Mouse (Mus musculus) megakaryocyte, adult 5-6 weeks (primary cell): Measurements from ENCODE around the gene Mrgprb4. TPM values are rescaled to one million over a fixed set of nuclear protein-coding genes. Genes with fewer than 3 reads are reported as not detected.

Experiments
- ATAC-seq: 2 replicates; pipeline ENCODE4 v1.8.0; 2016; ENCODE audit warnings: mild to moderate bottlenecking, inconsistent platforms; ENCODE audit not compliant: poor library complexity, severe bottlenecking
- total RNA-seq, 2 experiments: library from RNA; stranded (forward) in 1 of 2; stranded (reverse) in 1 of 2; fragments of 153-499, 151-499 nt in 1 of 2; fragments of 221-1000, 200-1000 nt in 1 of 2; gene quantifications; 2 replicates each; pipeline versions ENCODE4 v1.2.3 to v1.2.4; 2015 to 2017

Gene Mrgprb4
- total RNA-seq (2015), result not detected in 2 replicates
- total RNA-seq (2017), result not detected in 2 replicates

DNA sequence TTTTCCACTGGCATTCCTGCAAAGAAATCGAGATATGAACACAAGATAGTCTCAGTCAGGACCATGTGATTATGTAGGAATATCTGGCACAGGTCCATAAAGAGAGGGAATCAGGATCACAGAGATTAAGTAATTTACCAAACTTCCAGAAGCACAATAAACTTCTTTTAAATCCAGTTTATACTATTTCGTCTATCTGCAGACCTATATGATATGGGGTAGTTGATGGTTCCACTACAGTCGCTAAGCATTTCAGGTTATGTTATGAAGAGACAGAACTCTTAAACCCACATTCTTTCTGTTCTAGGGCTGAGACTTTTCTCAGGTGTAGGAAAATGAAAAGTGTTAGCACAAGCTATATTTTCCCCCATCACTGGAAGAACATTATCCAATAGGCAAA lies at the start of gene Mrgprb4:
Gene Mrgprb4, minus strand, starts transcription at position 101 of the 400 bp plus-strand sequence.
- ATAC-seq, result no peak

DNA sequence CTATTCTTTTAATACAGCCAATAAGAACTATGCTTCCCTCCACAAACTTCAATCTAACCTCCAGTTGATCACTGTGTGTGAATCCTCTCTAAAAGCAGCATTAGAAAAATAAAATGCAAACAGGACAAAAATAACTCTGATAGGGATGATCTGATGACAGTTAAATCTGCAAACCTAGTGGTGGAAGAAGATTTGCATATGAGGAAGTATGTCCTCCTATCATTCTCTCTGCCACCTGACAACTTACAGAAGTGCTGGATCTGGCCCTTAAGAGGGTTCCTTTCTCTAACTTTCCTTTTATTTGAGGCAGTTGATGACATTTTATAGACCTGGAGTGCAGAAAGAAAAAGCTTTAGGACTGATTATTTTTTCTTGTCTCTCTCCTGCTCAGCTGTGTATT lies 27.0 kb upstream of the Mrgprb4 start:
- ATAC-seq, result no peak

DNA sequence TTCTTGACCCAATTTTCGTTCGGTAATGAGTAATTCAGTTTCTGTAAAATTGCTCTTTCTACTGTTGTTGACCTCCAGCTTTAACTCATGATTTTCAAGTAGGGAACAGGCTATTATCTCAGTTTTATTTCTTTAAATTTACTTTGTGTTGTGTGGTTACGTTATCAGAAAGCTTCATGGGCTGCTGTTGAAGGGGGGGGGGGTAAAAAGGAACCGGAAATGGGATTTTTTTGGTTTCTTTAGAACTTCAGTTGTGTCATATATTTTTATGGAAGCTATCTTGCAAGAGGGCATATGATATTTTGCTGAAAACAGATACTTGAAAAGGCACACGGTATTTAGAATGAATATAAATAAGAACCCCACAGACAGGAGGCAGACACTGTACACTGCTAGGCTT lies 26.0 kb upstream of the Mrgprb4 start:
- no peak for ATAC-seq

DNA sequence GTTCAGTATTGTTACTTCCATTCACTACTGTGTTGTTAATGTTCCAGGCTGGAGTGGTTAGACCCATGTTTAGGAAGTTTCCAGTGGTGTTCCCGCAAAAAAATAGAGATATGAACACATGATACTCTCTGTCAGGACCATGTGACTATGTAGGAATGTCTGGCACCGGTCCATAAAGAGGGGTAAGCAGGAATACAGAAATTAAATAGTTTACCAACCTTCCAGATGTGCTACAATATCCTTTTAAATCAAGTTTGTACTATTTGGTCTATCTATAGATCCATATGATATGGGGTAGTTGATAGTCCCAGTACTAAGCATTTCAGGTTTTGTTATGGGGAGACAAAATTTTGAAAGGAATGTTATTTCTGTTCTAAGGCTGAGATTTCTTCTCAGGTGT lies 30.2 kb downstream of the Mrgprb4 start, which contains the start of gene Mrgprb5:
Gene Mrgprb5, minus strand, starts transcription at position 101 of the 400 bp plus-strand sequence.
- no peak for ATAC-seq

- no peak for ATAC-seq
Measured at GRCm38 (mm10) chr7:48167471-48167870, 31.6 kb downstream of the Mrgprb4 start.

Other genes with a start within 250 kb of the Mrgprb4 start
- not detected in 2 replicates for gene Mrgpra4, start 217.2 kb downstream of the Mrgprb4 start, total RNA-seq (2015)
- gene Mrgpra4, start 217.2 kb downstream of the Mrgprb4 start, total RNA-seq (2017), result not detected in 2 replicates
- not detected in 2 replicates for gene Mrgprx1, start 171.7 kb downstream of the Mrgprb4 start, total RNA-seq (2015)
- gene Mrgprx1, start 171.7 kb downstream of the Mrgprb4 start, total RNA-seq (2017), result not detected in 2 replicates
- gene Mrgprb5, start 30.3 kb downstream of the Mrgprb4 start, total RNA-seq (2015), result not detected in 2 replicates
- gene Mrgprb5, start 30.3 kb downstream of the Mrgprb4 start, total RNA-seq (2017), result not detected in 2 replicates
- gene Mrgprb8, start 189.2 kb upstream of the Mrgprb4 start, total RNA-seq (2015), result not detected in 2 replicates
- gene Mrgprb8, start 189.2 kb upstream of the Mrgprb4 start, total RNA-seq (2017), result not detected in 2 replicates